Mouse (Mus musculus): ENCODE measurements around the gene Slc11a2.
"Not testable (repeated sequence)": the region's sequence is repeated elsewhere in the genome, so short reads cannot be mapped to it uniquely, and the experiment has no call there.

The Slc11a2 gene

DNA sequence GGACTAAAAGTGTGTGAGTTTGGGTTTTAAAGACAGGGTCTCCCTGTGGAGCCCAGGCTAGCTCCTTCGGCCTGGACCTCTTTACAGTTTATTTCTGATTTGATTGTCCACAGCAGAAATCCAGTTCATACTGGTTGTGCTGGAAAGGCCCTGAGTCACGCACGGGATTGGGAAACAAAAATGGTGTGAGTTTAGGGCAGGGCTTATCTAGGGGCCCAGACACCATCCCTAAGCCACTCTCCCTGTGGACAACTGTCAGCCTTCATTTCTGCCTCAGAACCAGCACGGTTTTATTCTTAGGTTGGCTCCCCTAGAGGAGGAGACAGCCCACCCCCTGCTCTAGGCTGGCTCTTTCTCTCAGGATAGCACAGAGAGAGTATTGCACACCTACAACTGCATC, 8.4 kb upstream of the Slc11a2 start:
- DNase-seq (ENCODE audit: low spot score): no peak

DNA sequence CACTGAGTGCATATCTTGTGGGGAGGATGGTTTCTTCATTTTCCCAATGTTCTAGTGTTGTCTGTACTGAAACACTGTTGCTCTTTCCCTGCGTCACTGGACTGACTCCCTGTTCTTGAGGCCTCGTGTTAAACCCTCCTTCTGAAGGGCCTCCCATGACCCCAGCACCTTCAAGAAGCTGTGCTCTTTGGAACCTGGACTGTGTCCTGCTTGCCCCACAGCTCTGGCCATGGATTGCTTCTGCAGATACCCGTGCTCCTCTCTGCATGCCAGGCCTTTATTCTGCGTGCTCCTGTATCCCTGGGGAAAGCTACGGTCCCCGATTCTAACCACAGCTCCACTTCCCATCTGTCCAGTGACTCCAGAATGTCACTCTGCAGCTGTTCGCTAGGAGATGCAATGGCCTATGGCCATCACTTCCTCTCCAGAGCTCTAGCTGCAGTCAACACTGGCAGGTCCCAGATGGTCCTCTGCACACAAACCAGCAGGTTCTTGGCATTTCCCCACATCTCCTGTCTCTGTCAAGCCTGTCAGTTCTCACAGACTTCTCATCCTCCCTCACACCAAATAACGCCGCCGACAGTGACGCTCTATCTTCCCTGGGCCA, 5.2 kb upstream of the Slc11a2 start:
- DNase-seq (ENCODE audit: low spot score): no peak

DNA sequence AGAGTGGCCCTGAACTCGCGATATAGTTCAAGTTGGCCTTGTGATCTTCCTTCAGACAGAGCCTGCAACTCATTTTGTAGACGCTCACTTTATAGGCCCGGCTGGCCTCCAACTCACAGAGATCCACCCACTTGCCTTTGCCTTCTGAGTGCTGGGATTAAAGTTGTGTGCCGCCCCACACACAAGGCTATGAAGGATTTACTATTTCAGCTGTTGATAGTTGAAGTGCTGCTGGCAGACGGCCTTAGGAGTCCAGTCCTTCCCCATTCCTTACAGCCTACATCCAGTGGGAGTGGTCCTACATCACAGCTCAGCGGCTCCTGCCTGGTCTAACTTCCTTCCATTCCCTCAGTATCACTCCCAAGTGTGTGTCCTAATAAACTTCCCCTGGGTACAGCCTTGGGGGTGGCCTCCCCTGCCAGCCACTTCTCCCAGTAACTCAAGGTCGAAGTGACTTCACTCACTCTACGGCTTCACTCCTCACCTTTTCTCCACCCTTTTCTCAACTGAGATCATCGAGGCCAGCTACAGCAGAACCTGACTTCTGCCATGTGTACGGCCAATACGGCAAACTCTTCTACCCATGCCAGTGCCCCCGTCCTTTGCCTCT, 3.5 kb upstream of the Slc11a2 start:
- DNase-seq (ENCODE audit: low spot score): peak; percentile 36

DNA sequence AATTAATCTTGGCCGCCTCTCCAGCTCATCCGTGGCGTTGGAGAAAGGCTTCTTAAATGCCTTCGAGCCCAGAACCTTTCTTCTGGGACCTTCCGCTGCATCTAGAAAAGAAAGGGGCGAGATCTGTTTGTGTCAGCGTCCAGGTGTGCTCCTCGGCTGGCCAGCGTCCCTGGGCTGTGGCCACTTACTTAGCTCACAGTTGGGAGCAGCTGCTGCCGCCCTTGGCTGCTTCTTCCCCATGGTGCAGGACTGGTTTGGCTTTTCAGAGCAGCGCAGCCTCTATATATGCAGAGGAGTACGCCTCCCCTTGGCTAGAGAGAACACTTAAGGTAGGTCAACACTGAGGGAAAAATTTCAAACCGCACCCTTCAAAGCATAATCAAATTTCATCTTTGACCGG, 956 bp downstream of the Slc11a2 start:
- peak; percentile 29 for DNase-seq (ENCODE audit: low spot score)

DNA sequence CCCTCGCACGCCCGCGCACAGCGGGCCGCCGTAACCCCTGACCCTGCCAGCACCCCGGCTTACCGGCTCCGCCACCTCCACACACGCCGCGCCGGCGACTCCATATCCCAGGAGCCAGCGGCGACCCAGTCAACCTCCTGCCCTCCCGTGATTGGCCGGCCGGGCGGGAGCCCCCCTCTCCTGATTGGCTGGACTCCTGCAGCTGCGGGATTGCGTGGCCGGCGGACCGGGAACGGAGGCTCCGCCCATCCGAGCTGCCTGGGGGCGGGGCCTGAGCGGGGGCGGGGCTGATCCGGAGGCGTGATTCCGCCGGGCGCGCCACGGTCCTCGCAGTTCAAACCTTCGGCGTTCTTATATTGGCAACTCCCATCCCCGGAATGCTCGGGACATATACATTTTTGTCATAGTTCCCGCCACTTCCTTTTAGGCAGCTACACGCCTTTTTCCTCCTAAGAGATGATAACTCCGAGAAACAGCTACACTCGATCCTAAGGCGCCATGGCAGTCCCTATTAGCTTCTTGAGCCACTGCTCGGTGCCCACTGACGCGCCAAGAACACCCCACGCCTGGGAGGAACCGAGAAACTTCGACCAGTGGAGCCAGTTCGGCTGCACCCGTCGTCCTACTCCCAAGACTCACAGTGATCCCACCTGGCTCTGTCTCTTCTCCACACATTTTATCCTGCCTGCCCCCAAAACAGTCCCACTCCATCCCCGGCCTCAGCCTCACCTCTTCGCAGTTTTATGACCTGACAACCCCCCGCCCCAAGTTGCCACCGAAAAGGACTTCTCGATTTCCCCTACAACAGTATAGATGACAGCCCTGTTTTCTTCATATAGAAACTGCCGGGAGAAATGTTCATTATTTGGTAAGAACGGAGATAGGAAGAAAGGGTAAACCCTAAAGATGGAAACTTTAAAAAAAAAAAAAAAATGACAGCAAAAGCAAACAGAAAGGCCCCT, 1.7 kb downstream of the Slc11a2 start:
- DNase-seq (ENCODE audit: low spot score): peak; percentile 97

DNA sequence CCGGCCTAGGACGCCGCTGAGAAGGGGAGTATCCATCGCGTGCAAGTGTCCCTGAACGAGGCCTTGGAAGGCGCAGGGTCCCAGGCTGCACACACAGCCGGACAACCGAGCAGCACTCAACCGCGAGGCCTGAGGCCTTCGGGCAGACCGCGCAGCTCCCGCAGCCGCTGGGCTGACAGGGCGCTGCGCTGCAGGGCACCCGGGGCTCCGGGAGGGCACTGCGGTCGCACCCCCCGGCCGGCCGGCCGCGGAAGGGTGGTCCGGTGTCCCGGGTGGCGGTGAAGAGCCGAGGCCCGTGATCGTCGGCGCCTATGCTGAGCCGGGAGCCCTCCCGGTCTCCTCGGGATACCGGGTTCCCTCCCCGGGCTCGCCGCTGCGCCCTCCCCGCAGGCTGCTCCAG, 2.4 kb downstream of the Slc11a2 start:
- no peak for DNase-seq (ENCODE audit: low spot score)

DNA sequence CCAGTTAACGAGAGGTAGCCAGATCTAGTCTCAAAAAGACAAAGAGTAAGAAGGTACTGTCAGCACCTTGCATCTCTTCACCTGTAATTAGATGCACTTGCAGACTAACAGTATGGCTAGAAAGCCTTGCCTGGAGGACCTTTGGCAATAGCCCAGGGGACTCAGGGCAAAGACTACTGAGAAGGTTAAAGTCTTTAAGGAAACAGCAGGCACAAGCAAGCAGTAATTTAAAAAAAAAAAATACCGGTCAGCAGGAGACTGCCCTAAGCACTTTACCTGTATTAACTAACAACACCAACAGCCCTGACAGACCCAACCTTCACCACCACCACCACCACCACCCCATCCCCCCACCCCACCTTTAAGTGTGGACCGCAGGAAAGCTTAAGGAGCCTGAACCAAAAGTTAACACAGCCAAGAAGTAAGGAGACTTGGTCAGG, 3.1 kb downstream of the Slc11a2 start, which contains the start of gene Gm5475:
TSS of gene Gm5475 (plus strand) at position 390 of the 440 bp plus-strand sequence.
- DNase-seq (ENCODE audit: low spot score): not testable (repeated sequence)

DNA sequence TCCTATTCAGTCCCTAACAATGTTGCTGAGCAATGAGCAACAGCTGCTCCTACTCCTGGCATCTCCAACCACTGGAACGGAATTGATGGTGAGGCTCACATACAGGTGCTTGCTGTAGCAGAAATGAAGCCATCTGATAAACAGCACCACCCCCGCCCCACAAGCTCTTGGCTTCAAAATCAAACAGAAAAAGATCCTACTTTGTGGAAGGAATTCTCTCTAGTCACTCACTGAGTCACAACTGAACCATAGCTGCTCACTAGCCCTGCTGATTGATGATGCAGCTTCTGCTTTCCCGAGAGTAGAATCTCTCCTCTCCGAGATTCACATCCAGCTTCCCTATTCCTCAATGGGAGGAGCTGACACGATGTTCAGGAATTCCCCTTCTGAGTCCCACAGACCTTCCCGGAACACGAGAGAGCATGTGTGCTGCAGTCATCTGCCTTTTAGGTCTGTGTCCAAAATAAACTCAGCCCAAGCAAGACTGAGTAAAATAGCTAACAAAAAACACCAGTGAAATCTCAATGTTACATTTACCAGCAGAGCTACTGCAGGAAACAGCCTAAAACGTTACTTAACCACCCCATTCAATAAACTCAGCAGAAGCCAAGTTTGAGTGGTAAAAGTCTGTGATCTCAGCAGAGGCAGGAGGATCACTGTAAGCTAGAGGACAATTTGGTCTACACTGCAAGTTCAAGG, 3.7 kb downstream of the Slc11a2 start:
- no peak for DNase-seq (ENCODE audit: low spot score)

DNA sequence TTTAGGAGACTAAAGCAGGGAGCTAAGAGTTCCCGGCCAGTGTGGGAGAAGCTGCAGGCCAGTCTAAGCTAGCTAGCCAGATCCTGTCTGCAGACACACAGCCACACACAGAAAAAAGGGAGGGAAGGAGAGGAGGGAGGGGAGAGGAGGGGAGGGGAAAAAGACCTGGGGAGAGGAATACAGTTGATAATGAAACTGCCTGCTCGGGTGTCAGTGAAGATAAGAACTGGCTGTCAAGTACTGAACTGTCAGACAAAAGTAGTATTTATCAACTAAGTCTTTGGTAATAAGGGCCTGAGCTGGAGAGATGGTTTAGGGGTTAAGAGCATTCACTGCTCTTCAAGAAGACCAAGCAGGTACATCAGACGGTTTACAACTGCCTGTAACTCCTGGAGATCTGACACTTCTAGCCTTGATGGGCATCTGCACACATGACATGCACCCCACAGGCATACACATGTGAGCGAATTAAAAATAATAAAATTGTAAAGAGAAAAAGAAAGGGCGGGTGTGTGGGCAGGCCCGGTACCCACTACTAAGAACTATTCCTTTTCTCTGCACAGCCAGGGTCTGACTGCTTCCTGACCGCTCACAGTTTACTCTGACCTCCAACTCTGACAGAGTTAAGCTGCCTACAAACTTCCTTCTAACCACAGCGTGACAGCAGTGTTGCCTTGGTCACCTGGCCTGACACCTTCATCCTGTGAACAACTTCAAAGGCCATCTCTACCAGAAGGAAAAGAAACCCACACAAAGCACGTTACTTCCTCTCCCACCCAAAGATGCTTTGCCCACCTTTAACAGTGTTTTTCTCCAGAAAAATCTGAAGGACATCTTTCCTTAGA, 4.7 kb downstream of the Slc11a2 start:
- DNase-seq (ENCODE audit: low spot score): no peak

DNA sequence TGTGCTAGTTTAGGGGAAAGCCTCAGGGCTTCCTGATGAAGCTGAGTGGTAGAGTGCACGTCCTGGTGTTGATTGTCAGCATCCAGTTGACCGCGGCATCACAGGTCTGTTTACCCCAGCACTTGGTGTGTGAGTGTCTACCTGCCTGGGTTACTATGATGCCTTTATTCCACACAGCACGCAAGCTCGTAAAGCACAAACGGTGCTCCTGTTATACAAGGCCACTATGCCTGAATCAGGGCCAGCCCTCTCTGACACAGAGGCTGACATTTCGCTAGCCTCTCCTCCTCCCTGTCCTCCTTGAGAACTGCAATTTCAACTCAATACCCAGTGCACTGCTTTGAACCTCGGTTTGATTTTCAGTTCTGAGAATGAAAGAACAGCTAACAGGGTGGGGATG, 5.6 kb downstream of the Slc11a2 start:
- DNase-seq (ENCODE audit: low spot score): no peak

DNA sequence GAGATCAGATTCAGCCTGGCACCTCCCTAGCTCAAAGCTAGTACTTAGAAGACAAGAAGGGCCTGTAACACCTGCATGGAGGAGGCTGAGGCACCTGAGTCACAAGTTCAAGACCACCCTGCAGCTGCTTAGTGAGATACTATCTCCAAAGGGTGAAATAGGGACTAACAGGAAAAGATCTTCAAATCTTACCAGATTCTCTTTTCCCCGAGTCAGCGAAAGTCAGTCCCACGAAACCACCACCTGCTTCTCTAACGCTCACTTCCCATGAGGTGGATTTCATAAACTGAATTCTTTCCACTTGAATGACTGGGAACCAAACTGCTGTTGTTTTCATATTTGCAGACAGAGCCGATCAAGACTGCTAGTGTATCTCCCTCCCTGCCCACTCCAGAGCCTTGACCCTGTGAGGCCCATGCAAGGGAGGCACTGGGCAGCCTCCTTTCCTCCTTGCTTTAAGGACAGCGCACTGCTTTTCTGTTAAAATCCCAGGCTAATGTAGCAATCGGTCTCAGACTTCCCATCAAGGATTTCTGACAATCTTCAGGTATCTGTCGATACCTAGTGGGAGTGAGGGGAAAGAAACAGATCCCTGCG, 6.9 kb downstream of the Slc11a2 start:
- no peak for DNase-seq (ENCODE audit: low spot score)

DNA sequence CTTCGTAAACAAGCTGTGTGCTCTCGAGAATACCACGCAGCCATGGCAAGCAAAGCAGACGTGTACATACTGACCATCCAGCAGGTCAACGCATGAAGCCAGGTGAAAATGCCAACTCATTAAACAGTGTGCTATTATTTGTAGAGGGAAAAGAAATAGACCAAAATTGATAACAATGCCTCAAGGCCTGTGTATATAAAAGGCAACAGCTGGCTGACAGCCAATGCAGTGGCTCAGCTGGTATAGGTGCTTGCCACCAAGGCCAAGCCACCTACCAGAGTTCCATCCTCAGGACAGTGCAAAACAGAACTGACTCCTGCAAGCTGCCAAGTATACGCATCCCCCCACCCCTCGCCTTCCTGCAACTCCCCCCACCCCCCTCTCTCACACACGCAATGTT, 9.2 kb downstream of the Slc11a2 start:
- DNase-seq (ENCODE audit: low spot score): peak; percentile 29

DNA sequence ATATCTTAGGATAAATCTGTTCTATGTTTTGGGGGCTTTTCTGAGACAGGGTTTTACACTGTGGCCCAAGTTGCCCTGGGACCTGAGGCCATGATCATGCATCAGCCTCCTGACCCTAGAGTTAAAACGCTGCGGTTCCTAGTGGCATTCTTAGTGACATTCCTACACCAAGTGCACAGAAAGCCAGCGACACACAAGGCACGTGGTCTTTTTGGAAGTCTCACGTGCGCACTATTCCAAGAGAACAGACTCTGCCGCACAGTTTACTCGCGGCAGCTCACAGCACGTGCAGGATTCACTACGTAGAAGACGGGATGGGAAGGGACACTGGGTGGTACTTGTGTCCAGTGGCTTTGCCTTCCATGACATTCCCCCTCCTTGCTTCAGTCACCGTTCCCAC, 9.9 kb downstream of the Slc11a2 start:
- DNase-seq (ENCODE audit: low spot score): no peak

DNA sequence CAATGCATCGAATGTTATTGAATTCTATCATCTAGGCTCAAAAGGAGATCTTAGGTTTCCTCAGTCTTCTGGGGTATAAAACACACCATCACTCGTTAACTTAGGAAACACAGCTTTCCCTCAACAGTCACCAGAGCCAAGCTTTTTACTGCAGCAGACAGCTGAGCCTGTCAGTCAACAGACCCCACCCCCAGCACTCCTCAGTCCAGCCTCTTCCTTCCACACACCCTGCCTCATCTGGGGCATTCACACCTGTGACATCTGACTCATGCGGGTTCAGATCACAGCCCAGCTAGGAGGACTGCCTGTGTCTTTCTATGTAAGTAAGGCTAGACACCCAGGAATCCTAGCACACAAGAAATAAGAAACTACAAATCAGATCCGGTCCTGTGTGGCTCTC, 10.9 kb downstream of the Slc11a2 start:
- DNase-seq (ENCODE audit: low spot score): no peak

DNA sequence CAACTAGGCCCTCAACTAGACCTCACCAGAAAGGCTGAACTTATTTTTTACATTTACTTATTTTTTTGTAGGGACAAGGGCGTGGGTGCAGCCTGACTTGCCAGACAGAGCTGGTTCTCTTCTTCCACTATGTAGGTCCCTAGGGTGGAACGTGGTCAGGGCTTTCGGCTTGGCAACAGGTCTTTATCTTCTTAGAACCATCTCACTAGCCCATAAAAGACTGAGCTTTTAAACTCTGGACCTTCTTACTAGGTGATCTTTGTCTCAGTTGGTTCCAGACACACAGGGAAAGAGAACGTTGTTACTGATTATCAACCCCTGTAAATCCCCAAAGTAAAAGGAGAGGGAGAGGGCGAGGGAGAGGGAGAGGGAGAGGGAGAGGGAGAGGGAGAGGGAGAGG, 11.6 kb downstream of the Slc11a2 start:
- DNase-seq (ENCODE audit: low spot score): no peak

DNA sequence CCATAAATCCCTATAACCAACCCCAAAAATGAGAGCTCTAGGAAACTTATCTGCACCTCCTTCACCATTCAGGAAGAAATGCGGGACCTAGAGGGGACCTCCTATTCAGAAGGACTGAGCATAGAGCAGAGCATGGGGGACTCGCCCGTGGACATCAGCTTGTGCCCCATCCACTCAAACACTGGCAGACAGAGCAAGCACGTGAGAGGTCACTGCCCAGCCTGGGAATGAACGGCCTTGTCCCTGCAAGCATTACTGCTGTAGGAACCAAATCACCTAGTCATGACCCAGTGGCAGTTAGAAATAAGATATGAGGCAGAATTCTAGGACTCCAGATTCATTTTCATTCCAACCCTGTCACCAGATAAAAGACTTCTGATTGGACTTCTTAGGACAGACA, 13.1 kb downstream of the Slc11a2 start:
- no peak for DNase-seq (ENCODE audit: low spot score)

DNA sequence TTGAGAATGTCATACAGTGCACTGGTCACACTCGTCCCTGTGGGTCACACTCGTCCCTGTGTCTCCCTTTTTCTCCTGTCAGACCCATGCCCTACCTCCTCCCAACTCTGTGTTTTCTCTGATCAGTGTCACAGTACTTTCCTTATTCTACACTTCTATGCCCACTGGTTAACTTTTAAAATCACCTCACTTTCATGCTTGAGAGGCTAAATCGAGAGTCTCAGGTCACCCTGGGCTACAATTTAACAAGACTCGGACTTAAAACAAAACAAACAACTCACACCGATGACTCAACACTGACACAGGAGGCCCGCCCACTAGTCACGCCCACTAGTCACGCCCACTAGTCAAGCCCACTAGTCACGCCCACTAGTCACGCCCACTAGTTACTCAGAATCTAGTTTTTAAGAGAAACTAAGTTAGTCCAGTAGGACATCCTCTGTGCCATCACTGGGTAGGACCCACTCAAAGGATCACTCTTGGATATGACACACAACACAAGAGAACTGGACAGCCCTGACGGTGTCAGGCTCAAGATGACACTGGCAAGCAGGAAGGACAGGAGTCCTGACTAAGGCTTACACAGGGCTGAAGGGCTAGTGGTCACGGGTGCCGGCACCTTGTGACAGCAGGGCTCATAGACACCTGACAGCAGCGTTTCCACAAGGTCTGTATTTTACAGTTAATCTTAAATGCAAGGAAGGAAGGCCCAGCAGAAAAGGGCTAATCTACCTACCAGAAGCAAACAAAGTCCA, 13.8 kb downstream of the Slc11a2 start:
- DNase-seq (ENCODE audit: low spot score): no peak

DNA sequence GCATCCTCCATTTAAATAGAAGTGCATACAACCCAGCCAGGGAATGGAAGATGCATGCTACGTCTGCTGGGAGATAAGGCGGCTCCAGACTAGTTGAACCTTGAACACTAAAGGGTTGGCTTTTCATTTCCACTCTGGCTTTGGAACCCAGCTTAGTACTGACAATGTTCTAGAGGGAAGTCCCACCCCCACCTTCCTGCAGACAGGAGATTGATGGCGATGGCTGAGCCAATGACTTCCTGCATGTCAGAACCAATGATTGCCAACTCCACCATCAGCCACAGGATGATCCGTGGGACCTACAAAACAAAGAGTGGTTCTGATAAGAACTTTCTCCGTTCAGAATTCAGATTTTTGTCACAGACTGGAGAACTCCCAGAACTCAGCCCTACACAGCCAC, 18.8 kb downstream of the Slc11a2 start:
- DNase-seq (ENCODE audit: low spot score): no peak

DNA sequence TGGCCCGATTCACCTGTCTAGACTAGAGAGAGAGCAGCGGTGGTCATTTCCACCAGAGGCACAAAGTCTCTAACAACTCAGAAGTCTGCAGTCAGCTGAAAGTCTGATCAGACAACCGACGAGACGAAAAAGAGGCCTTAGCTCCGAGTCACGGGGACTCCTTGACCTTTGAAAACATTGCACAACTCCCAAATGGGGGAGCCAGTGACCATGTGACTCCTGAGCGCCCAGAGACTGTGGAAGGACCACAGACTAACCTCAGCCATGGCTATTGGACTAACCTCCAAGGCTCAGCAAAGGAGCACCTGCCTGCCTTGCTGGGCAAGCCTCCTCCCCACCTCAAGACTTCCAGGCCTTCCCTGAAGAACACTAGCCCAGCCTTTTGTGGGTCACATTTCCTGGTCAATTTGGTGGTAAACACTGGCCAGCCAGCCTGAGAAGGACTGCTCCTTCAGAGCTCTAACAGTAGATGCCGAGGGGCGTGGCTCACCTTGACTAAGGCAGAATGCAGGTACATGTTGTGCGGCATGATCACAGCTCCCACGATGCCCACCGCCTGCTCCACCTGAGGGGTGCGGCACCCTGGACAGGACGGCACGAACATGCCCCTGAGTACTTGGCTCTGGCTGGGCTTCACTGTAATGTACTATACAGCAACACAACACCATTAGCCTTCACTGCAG, 21.4 kb downstream of the Slc11a2 start:
- no peak for DNase-seq (ENCODE audit: low spot score)

DNA sequence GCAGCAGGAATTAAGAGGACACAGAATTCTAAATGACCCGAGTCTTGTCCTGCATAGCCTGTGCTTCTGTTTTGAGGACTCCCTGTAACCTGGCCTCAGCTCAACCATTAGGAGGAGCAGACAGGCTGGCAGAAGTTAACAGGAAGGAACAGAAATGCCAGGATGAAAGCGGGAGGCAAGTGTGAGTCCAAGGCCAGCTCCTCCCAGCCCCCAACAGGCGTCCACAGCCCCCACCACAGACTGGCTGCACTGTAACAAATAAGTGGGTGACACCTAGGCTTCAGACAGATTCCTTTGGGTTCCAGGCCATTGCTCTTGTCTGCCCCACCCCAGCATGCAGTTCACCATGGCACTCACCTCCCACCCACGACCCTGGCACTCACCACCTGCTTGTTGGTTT, 22.1 kb downstream of the Slc11a2 start:
- DNase-seq (ENCODE audit: low spot score): no peak

All from ovary, postnatal 36 days (tissue).